Mouse (Mus musculus) MEL (cell line): ENCODE data around the gene Rex1bd. TPM values are rescaled to one million over a fixed set of nuclear protein-coding genes. Genes with fewer than 3 reads are reported as not detected.

Source experiments
- DNase-seq: peaks from one replicate; pipeline ENCODE4 v3.0.0; 2011; ENCODE audit warnings: low read depth, low spot score
- H3K27ac ChIP-seq: 2 replicates; pipeline ENCODE4 v1.5.1; 2012; ENCODE audit warnings: low read depth, mild to moderate bottlenecking, control low read depth, low read length, moderate library complexity; ENCODE audit not compliant: control insufficient read depth
- H3K27me3 ChIP-seq, 2 experiments: fragments of 150-350 bp in 1 of 2; sonication (generic) in 1 of 2; 2 replicates each; pipeline ENCODE4 v1.6.1; 2012; ENCODE audit warnings: low read length in 2 of 2, mild to moderate bottlenecking in 2 of 2, improper control_type of control experiment in 1 of 2, moderate library complexity in 1 of 2; ENCODE audit not compliant: insufficient read depth in 2 of 2, control insufficient read depth in 1 of 2
- H3K36me3 ChIP-seq, 2 experiments: 2 replicates each; pipeline ENCODE4 v1.6.1; 2012 to 2014; ENCODE audit warnings: low read length in 2 of 2, improper control_type of control experiment in 1 of 2, inconsistent platforms in 1 of 2, mild to moderate bottlenecking in 1 of 2; ENCODE audit not compliant: insufficient read depth in 2 of 2, control insufficient read depth in 1 of 2
- H3K4me1 ChIP-seq, 2 experiments: fragments of 150-350 bp in 1 of 2; sonication (generic) in 1 of 2; 2 replicates each; pipeline ENCODE4 v1.6.1; 2012; ENCODE audit warnings: low read length in 2 of 2, improper control_type of control experiment in 1 of 2, mild to moderate bottlenecking in 1 of 2; ENCODE audit not compliant: insufficient read depth in 2 of 2, control insufficient read depth in 1 of 2
- H3K4me3 ChIP-seq, 2 experiments: fragments of 150-350 bp in 1 of 2; sonication (generic) in 1 of 2; 2 replicates each; pipeline ENCODE4 v1.5.1; 2012; ENCODE audit warnings: low read depth in 2 of 2, low read length in 2 of 2, mild to moderate bottlenecking in 2 of 2, moderate library complexity in 2 of 2, control low read depth in 1 of 2, improper control_type of control experiment in 1 of 2; ENCODE audit not compliant: control insufficient read depth in 1 of 2, insufficient read depth in 1 of 2
- H3K79me2 ChIP-seq: 2 replicates; pipeline ENCODE4 v1.6.1; 2012; ENCODE audit warnings: mild to moderate bottlenecking, low read length, moderate library complexity; ENCODE audit not compliant: control insufficient read depth, poor library complexity, insufficient read depth
- H3K9ac ChIP-seq: 2 replicates; pipeline ENCODE4 v1.6.1; 2012; ENCODE audit warnings: low read depth, mild to moderate bottlenecking, control low read depth, low read length, moderate library complexity; ENCODE audit not compliant: control insufficient read depth, poor library complexity, severe bottlenecking
- H3K9me3 ChIP-seq: fragments of 150-350 bp; sonication (generic); replicated peaks from 2 replicates; pipeline ENCODE4 v1.6.1; 2012; ENCODE audit warnings: mild to moderate bottlenecking, low read length, improper control_type of control experiment, moderate library complexity; ENCODE audit not compliant: insufficient read depth
- BHLHE40 ChIP-seq: IDR thresholded peaks from 2 replicates; pipeline ENCODE4 v1.6.1; 2012; ENCODE audit warnings: low read depth, mild to moderate bottlenecking, inconsistent platforms, low read length, improper control_type of control experiment, borderline replicate concordance
- CTCF ChIP-seq, 3 experiments: IDR thresholded peaks in 2 of 3; conservative IDR thresholded peaks in 1 of 3; 2 replicates each; pipeline ENCODE4 v1.5.1; 2011 to 2012; ENCODE audit warnings: low read length in 3 of 3, low read depth in 2 of 3, mild to moderate bottlenecking in 2 of 3, improper control_type of control experiment in 1 of 3, inconsistent platforms in 1 of 3, mixed read lengths in 1 of 3, moderate library complexity in 1 of 3; ENCODE audit not compliant: control insufficient read depth in 1 of 3, insufficient read depth in 1 of 3, poor library complexity in 1 of 3, severe bottlenecking in 1 of 3
- E2F4 ChIP-seq: IDR thresholded peaks from 2 replicates; pipeline ENCODE4 v1.6.1; 2011; ENCODE audit warnings: low read depth, low read length, improper control_type of control experiment, borderline replicate concordance
- GABPA ChIP-seq: IDR thresholded peaks from 2 replicates; pipeline ENCODE4 v1.6.1; 2012; ENCODE audit warnings: low read depth, mild to moderate bottlenecking, inconsistent platforms, low read length, improper control_type of control experiment, moderate library complexity
- GATA1 ChIP-seq: IDR thresholded peaks from 2 replicates; pipeline ENCODE4 v1.6.1; 2011; ENCODE audit warnings: low read depth, low read length, improper control_type of control experiment
- KAT2A ChIP-seq: conservative IDR thresholded peaks from 2 replicates; pipeline ENCODE4 v1.6.1; 2012; ENCODE audit warnings: low read depth, low read length, improper control_type of control experiment, inconsistent platforms
- NRF1 ChIP-seq: IDR thresholded peaks from 2 replicates; pipeline ENCODE4 v1.6.1; 2014; ENCODE audit warnings: low read depth, mild to moderate bottlenecking, inconsistent platforms, low read length, improper control_type of control experiment, moderate library complexity; ENCODE audit not compliant: poor library complexity, insufficient read depth, severe bottlenecking
- POLR2AphosphoS2 ChIP-seq: IDR thresholded peaks from 2 replicates; pipeline ENCODE4 v1.6.1; 2011; ENCODE audit warnings: low read length, improper control_type of control experiment
- RAD21 ChIP-seq: IDR thresholded peaks from 2 replicates; pipeline ENCODE4 v1.6.1; 2011; ENCODE audit warnings: mild to moderate bottlenecking, low read depth, low read length, improper control_type of control experiment
- RCOR1 ChIP-seq: IDR thresholded peaks from 2 replicates; pipeline ENCODE4 v1.6.1; 2012; ENCODE audit warnings: low read depth, mild to moderate bottlenecking, inconsistent platforms, low read length, improper control_type of control experiment
- SIN3A ChIP-seq: IDR thresholded peaks from 2 replicates; pipeline ENCODE4 v1.6.1; 2012; ENCODE audit warnings: low read length, improper control_type of control experiment, inconsistent platforms
- TAL1 ChIP-seq: IDR thresholded peaks from 2 replicates; pipeline ENCODE4 v1.6.1; 2012; ENCODE audit warnings: mild to moderate bottlenecking, inconsistent platforms, low read length, moderate library complexity, mixed read lengths
- TBP ChIP-seq: IDR thresholded peaks from 2 replicates; pipeline ENCODE4 v1.8.0; 2011; ENCODE audit warnings: low read depth, low read length, improper control_type of control experiment
- TCF12 ChIP-seq: IDR thresholded peaks from 2 replicates; pipeline ENCODE4 v1.6.1; 2014; ENCODE audit warnings: low read depth, mild to moderate bottlenecking, inconsistent platforms, low read length, improper control_type of control experiment, moderate library complexity
- UBTF ChIP-seq: IDR thresholded peaks from 2 replicates; pipeline ENCODE4 v1.6.1; 2012; ENCODE audit warnings: low read depth, mild to moderate bottlenecking, inconsistent platforms, low read length, improper control_type of control experiment, moderate library complexity, borderline replicate concordance; ENCODE audit not compliant: insufficient read depth
- USF1 ChIP-seq: IDR thresholded peaks from 2 replicates; pipeline ENCODE4 v1.6.1; 2014; ENCODE audit warnings: low read depth, mild to moderate bottlenecking, inconsistent platforms, low read length, improper control_type of control experiment, moderate library complexity
- USF2 ChIP-seq, 2 experiments: IDR thresholded peaks; 2 replicates each; pipeline ENCODE4 v1.6.1; 2011 to 2012; ENCODE audit warnings: improper control_type of control experiment in 2 of 2, low read length in 2 of 2, borderline replicate concordance in 1 of 2, inconsistent platforms in 1 of 2, low read depth in 1 of 2, mild to moderate bottlenecking in 1 of 2; ENCODE audit not compliant: insufficient read depth in 1 of 2
- ZC3H11A ChIP-seq: IDR thresholded peaks from 2 replicates; pipeline ENCODE4 v1.6.1; 2012; ENCODE audit warnings: low read depth, mild to moderate bottlenecking, inconsistent platforms, low read length, improper control_type of control experiment
- ZKSCAN1 ChIP-seq: IDR thresholded peaks from 2 replicates; pipeline ENCODE4 v1.6.1; 2012; ENCODE audit warnings: low read depth, mild to moderate bottlenecking, inconsistent platforms, low read length, improper control_type of control experiment, moderate library complexity
- polyA plus RNA-seq, 2 experiments: library from polyadenylated mRNA; stranded (reverse) in 1 of 2; unstranded in 1 of 2; fragments of >175 nt in 1 of 2; fragments of >200 nt in 1 of 2; gene quantifications; 2 replicates each; pipeline versions ENCODE4 v1.2.1 to v1.2.4; 2012; ENCODE audit warnings: low replicate concordance in 2 of 2, low read depth in 1 of 2; ENCODE audit not compliant: insufficient read length in 2 of 2, insufficient read depth in 1 of 2, missing spikeins in 1 of 2
- total RNA-seq: library from RNA; depleted of rRNA; stranded (reverse); fragments of 300-350 nt; gene quantifications from 2 replicates; pipeline ENCODE4 v1.2.3, GENCODE M21; 2012

Rex1bd gene
- total and polyA plus RNA-seq, 3 experiments = 145 to 204 TPM; not detected in 1

GRCm38 (mm10) chr8:70469938-70470337 is 36.6 kb downstream of the Rex1bd start (continued):
- TF ChIP-seq CTCF (IDR thresholded peaks at IDR 0.05 in 2 of 3, conservative IDR thresholded peaks at IDR 0.05 in 1 of 3; ENCODE audit: control insufficient read depth in 1 of 3, insufficient read depth in 1 of 3, low read depth in 2 of 3, low read length in 3 of 3, poor library complexity in 1 of 3, severe bottlenecking in 1 of 3) (no peak), ZKSCAN1 (no peak), TBP (no peak)

GRCm38 (mm10) chr8:70469295-70469916 is 37.1 kb downstream of the Rex1bd start:
- H3K27me3 ChIP-seq = no peaks in the 10 kb centered on the region
- no peak overlapping the region for H3K9ac ChIP-seq
- peak; percentile 54 for DNase-seq
- peaks cover 0 to 2% of the 10 kb centered on the region in 2 experiments; a peak in 3 of 4 replicates for H3K36me3 ChIP-seq
- peaks cover 2% of the 10 kb centered on the region; the same call in 1 of the 2 replicates for H3K79me2 ChIP-seq
- no peak overlapping the region for H3K4me3 ChIP-seq
- H3K27ac ChIP-seq = no peak overlapping the region
- H3K9me3 ChIP-seq = no peaks in the 10 kb centered on the region
- TF ChIP-seq GATA1 (peak; percentile 37; the same call in 1 of the 2 replicates), USF1 (peak; percentile 86), NRF1 (no peak), RAD21 (no peak), KAT2A (no peak), TCF12 (no peak), USF2 (IDR thresholded peaks at IDR 0.05; ENCODE audit: borderline replicate concordance in 1 of 2, insufficient read depth in 1 of 2, low read depth in 1 of 2, low read length in 2 of 2) (0 out of 4 replicates have a peak, but pooled peaks of 1 of the 2 experiments have one; percentile 31)
- peaks cover 0 to 7% of the 10 kb centered on the region in 2 experiments; a peak in 2 of 4 replicates for H3K4me1 ChIP-seq

GRCm38 (mm10) chr8:70468733-70469132 is 37.8 kb downstream of the Rex1bd start:
- Histone ChIP-seq H3K4me1 (peaks cover 0 to 7% of the 10 kb centered on the region in 2 experiments; a peak in 2 of 4 replicates), H3K79me2 (0 out of 2 replicates have a peak, but pooled peaks cover 2% of the 10 kb centered on the region), H3K27me3 (no peaks in the 10 kb centered on the region), H3K27ac (no peak overlapping the region), H3K9me3 (no peaks in the 10 kb centered on the region), H3K9ac (no peak overlapping the region), H3K4me3 (no peak overlapping the region), H3K36me3 (peaks cover 0 to 2% of the 10 kb centered on the region in 2 experiments; a peak in 3 of 4 replicates)
- TF ChIP-seq GABPA (no peak), NRF1 (no peak), SIN3A (no peak), BHLHE40 (no peak), TAL1 (no peak), ZKSCAN1 (no peak), E2F4 (no peak), POLR2AphosphoS2 (no peak), RAD21 (no peak), UBTF (no peak), ZC3H11A (no peak), RCOR1 (no peak)
- no peak for DNase-seq
